Mouse (Mus musculus) midbrain, postnatal 0 days (tissue): ENCODE measurements around the gene Plekhg2. TPM values are rescaled to one million over a fixed set of nuclear protein-coding genes. Genes with fewer than 3 reads are reported as not detected.
A peak's percentile ranks its signal among the peaks of the same experiment; 100 is the strongest.

ENCODE experiments used
- ATAC-seq: fragments of 200-750 bp; cut with Nextera tagmentation; 2 replicates; pipeline ENCODE4 v1.8.0; 2017; ENCODE audit warnings: moderate number of reproducible peaks, mild to moderate bottlenecking, moderate TSS enrichment, moderate library complexity; ENCODE audit not compliant: low FRiP score
- DNase-seq: peaks from one replicate; pipeline ENCODE4 v3.0.0-alpha.2; 2015; ENCODE audit warnings: low spot score
- H3K27ac ChIP-seq: fragments of 300-500 bp; sonication (generic); 2 replicates; pipeline ENCODE4 v1.5.1; 2014; ENCODE audit warnings: low read depth, mild to moderate bottlenecking, low read length, mixed read lengths
- H3K27me3 ChIP-seq: fragments of 300-500 bp; sonication (generic); 2 replicates; pipeline ENCODE4 v1.6.1; 2014; ENCODE audit warnings: low read length, control low read depth, mixed read lengths; ENCODE audit not compliant: insufficient read depth
- H3K36me3 ChIP-seq: fragments of 300-500 bp; sonication (generic); 2 replicates; pipeline ENCODE4 v1.6.1; 2014; ENCODE audit warnings: low read length, control low read depth, mixed read lengths; ENCODE audit not compliant: insufficient read depth
- H3K4me1 ChIP-seq: fragments of 300-500 bp; sonication (generic); 2 replicates; pipeline ENCODE4 v1.6.1; 2014; ENCODE audit warnings: mild to moderate bottlenecking, control low read depth, antibody characterized with exemption, low read length, mixed read lengths; ENCODE audit not compliant: insufficient read depth
- H3K4me2 ChIP-seq: fragments of 300-500 bp; sonication (generic); 2 replicates; pipeline ENCODE4 v1.6.1; 2014; ENCODE audit warnings: low read depth, mild to moderate bottlenecking, low read length, mixed read lengths; ENCODE audit not compliant: poor library complexity, severe bottlenecking
- H3K4me3 ChIP-seq: fragments of 300-500 bp; sonication (generic); 2 replicates; pipeline ENCODE4 v1.5.1; 2014; ENCODE audit warnings: low read depth, mild to moderate bottlenecking, low read length, moderate library complexity
- H3K9ac ChIP-seq: fragments of 300-500 bp; sonication (generic); replicated peaks from 2 replicates; pipeline ENCODE4 v1.6.1; 2014; ENCODE audit warnings: mild to moderate bottlenecking, low read length, moderate library complexity, mixed read lengths; ENCODE audit not compliant: poor library complexity, severe bottlenecking
- H3K9me3 ChIP-seq: fragments of 300-500 bp; sonication (generic); 2 replicates; pipeline ENCODE4 v1.6.1; 2016; ENCODE audit warnings: low read length, control low read depth
- CTCF ChIP-seq: IDR thresholded peaks from 2 replicates; pipeline ENCODE4 v1.5.1; 2016; ENCODE audit warnings: antibody characterized with exemption, mild to moderate bottlenecking
- WGBS: fragments of 180-500 bp; shearing (Covaris S2); extraction: QIAGEN DNeasy Blood & Tissue Kit; methylation state at CpG from one replicate; pipeline ENCODE4 v1.1.7; 2014; 5-methylcytosine and 5-hydroxymethylcytosine counted together
- polyA plus RNA-seq: library from polyadenylated mRNA; unstranded; fragments of >200 nt; fragmentation: Nextera tagmentation; extraction: Ambion mirVana; gene quantifications from 2 replicates; pipeline ENCODE4 v1.2.1, GENCODE M21; 2015
- total RNA-seq: library from RNA; depleted of rRNA; stranded (reverse); fragments of >200 nt; gene quantifications from 2 replicates; pipeline ENCODE4 v1.2.3, GENCODE M21; 2014; rRNA removed

Gene Plekhg2
- total and polyA plus RNA-seq, 2 experiments from 2014 or later, result 7.9 to 19.4 TPM

GRCm38 (mm10) chr7:28311151-28311925 lies 61.1 kb downstream of the Plekhg2 start:
- no peak for TF ChIP-seq CTCF
- H3K27me3 ChIP-seq, result no peaks in the 10 kb centered on the region
- H3K4me3 ChIP-seq, result peak overlapping the region; percentile 71
- peak overlapping the region; percentile 67 for H3K4me2 ChIP-seq
- no peaks in the 10 kb centered on the region for H3K4me1 ChIP-seq
- ATAC-seq (peak; percentile 76), DNase-seq (no peak)
- peak overlapping the region; percentile 75 for H3K9ac ChIP-seq
- H3K9me3 ChIP-seq, result no peaks in the 10 kb centered on the region
- H3K27ac ChIP-seq, result peak overlapping the region; percentile 58; the same call in 1 of the 2 replicates
- H3K36me3 ChIP-seq, result peaks cover 53% of the 10 kb centered on the region
- 6% methylated on average over 35 of the region's 35 CpGs for WGBS

DNA sequence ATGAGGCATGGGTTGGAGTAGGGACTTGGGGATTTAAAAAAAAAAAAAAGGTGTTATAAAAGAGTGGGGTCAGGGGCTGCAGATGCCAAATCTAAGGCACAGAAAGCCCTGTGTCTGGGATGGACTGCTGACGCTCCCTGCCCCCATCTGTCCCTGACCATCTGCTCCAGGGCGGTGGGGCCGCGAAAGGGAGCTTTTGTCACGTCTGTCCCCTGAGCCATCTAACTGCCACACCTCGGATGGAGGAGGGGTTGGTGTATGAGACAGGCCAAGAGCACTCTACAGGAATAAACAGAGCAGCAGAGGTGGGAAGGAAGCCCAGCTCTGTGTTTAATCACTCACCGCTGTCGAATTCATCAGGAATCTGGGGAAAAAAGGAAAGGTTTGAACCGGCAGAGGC lies 62.7 kb downstream of the Plekhg2 start:
- Histone ChIP-seq H3K27ac (no peak overlapping the region), H3K27me3 (no peaks in the 10 kb centered on the region), H3K36me3 (peaks cover 49% of the 10 kb centered on the region), H3K4me2 (no peak overlapping the region), H3K9me3 (no peaks in the 10 kb centered on the region), H3K4me3 (no peak overlapping the region), H3K4me1 (no peaks in the 10 kb centered on the region), H3K9ac (no peak overlapping the region)
- DNase-seq (peak; percentile 42), ATAC-seq (no peak)
- TF ChIP-seq CTCF, result no peak
- WGBS, result 54% methylated on average over 9 of the region's 9 CpGs

Other genes starting within 250 kb of the Plekhg2 start
- 0.16 TPM in 1 of 2 replicates, not detected in the other for gene 9530053A07Rik, start 243.1 kb downstream of the Plekhg2 start, total RNA-seq
- gene 9530053A07Rik, start 243.1 kb downstream of the Plekhg2 start, polyA plus RNA-seq, result 0.05 and 0.06 TPM in 2 replicates
- gene Fbl, start 202.9 kb downstream of the Plekhg2 start, total RNA-seq, result 31.9 and 34.4 TPM in 2 replicates
- gene Fbl, start 202.9 kb downstream of the Plekhg2 start, polyA plus RNA-seq, result 51.9 and 60.9 TPM in 2 replicates
- 28.8 and 33.3 TPM in 2 replicates for gene Dyrk1b, start 193.1 kb downstream of the Plekhg2 start, total RNA-seq
- 8.0 TPM in 2 replicates for gene Dyrk1b, start 193.1 kb downstream of the Plekhg2 start, polyA plus RNA-seq
- gene Eid2, start 104.7 kb downstream of the Plekhg2 start, total RNA-seq, result 78.8 and 81.3 TPM in 2 replicates
- gene Eid2, start 104.7 kb downstream of the Plekhg2 start, polyA plus RNA-seq, result 21.2 and 29.0 TPM in 2 replicates
- 44.0 and 64.2 TPM in 2 replicates for gene Eid2b, start 94.9 kb downstream of the Plekhg2 start, total RNA-seq
- gene Eid2b, start 94.9 kb downstream of the Plekhg2 start, polyA plus RNA-seq, result 50.9 and 52.8 TPM in 2 replicates
- gene Selenov, start 81.4 kb downstream of the Plekhg2 start, total RNA-seq, result 0.61 and 1.3 TPM in 2 replicates
- gene Selenov, start 81.4 kb downstream of the Plekhg2 start, polyA plus RNA-seq, result 3.5 and 6.3 TPM in 2 replicates
- gene Dll3, start 70.4 kb downstream of the Plekhg2 start, total RNA-seq, result 8.6 and 17.3 TPM in 2 replicates
- 17.6 and 18.1 TPM in 2 replicates for gene Dll3, start 70.4 kb downstream of the Plekhg2 start, polyA plus RNA-seq
- 59.2 and 76.3 TPM in 2 replicates for gene Timm50, start 60.5 kb downstream of the Plekhg2 start, total RNA-seq
- gene Timm50, start 60.5 kb downstream of the Plekhg2 start, polyA plus RNA-seq, result 112 and 120 TPM in 2 replicates
- 99.5 and 104 TPM in 2 replicates for gene Supt5, start 33.9 kb downstream of the Plekhg2 start, total RNA-seq
- 84.8 and 86.1 TPM in 2 replicates for gene Supt5, start 33.9 kb downstream of the Plekhg2 start, polyA plus RNA-seq
- gene Rps16, start 21.9 kb downstream of the Plekhg2 start, total RNA-seq, result 158 and 163 TPM in 2 replicates
- 536 and 539 TPM in 2 replicates for gene Rps16, start 21.9 kb downstream of the Plekhg2 start, polyA plus RNA-seq
- gene Zfp36, start 7.7 kb upstream of the Plekhg2 start, total RNA-seq, result 3.0 and 4.1 TPM in 2 replicates
- gene Zfp36, start 7.7 kb upstream of the Plekhg2 start, polyA plus RNA-seq, result 2.9 and 3.4 TPM in 2 replicates
- gene Med29, start 20.1 kb upstream of the Plekhg2 start, total RNA-seq, result 30.7 and 37.9 TPM in 2 replicates
- 41.6 and 43.2 TPM in 2 replicates for gene Med29, start 20.1 kb upstream of the Plekhg2 start, polyA plus RNA-seq
- 80.3 and 84.2 TPM in 2 replicates for gene Paf1, start 20.4 kb upstream of the Plekhg2 start, total RNA-seq
- gene Paf1, start 20.4 kb upstream of the Plekhg2 start, polyA plus RNA-seq, result 89.3 and 90.0 TPM in 2 replicates
- 4.3 TPM in 1 of 2 replicates, not detected in the other for gene Gmfg, start 64.8 kb upstream of the Plekhg2 start, total RNA-seq
- 3.4 and 4.0 TPM in 2 replicates for gene Gmfg, start 64.8 kb upstream of the Plekhg2 start, polyA plus RNA-seq
- gene Lrfn1, start 79.4 kb upstream of the Plekhg2 start, total RNA-seq, result 132 and 137 TPM in 2 replicates
- gene Lrfn1, start 79.4 kb upstream of the Plekhg2 start, polyA plus RNA-seq, result 18.4 and 20.6 TPM in 2 replicates
- gene Ifnl2, start 137.9 kb upstream of the Plekhg2 start, total RNA-seq, result not detected in 2 replicates
- not detected in 2 replicates for gene Ifnl2, start 137.9 kb upstream of the Plekhg2 start, polyA plus RNA-seq
- gene Ifnl3, start 150.2 kb upstream of the Plekhg2 start, total RNA-seq, result not detected in 2 replicates
- not detected in 2 replicates for gene Ifnl3, start 150.2 kb upstream of the Plekhg2 start, polyA plus RNA-seq
- gene Sycn, start 168.3 kb upstream of the Plekhg2 start, total RNA-seq, result not detected in 2 replicates
- gene Sycn, start 168.3 kb upstream of the Plekhg2 start, polyA plus RNA-seq, result not detected in 2 replicates
- 1.4 TPM in 1 of 2 replicates, not detected in the other for gene Nccrp1, start 174.7 kb upstream of the Plekhg2 start, total RNA-seq
- 0.16 and 0.47 TPM in 2 replicates for gene Nccrp1, start 174.7 kb upstream of the Plekhg2 start, polyA plus RNA-seq
- gene Samd4b, start 225.5 kb upstream of the Plekhg2 start, total RNA-seq, result 48.2 and 56.0 TPM in 2 replicates
- gene Samd4b, start 225.5 kb upstream of the Plekhg2 start, polyA plus RNA-seq, result 17.6 and 19.2 TPM in 2 replicates
- 13.3 and 19.8 TPM in 2 replicates for gene Pak4, start 225.6 kb upstream of the Plekhg2 start, total RNA-seq
- gene Pak4, start 225.6 kb upstream of the Plekhg2 start, polyA plus RNA-seq, result 8.9 and 9.6 TPM in 2 replicates